Comparison of ENCODE assay signal across 7 mouse cellular contexts in genomic region chr11:97279405-97280215, GRCm38 (mm10). TPM values are rescaled to one million over a fixed set of nuclear protein-coding genes. Genes with fewer than 3 reads are reported as not detected.
A peak's percentile ranks its signal among the peaks of the same experiment; 100 is the strongest.
DNase-seq lines count a peak whose midpoint lies in the region; ATAC-seq lines count a peak whose summit lies in the region.

No protein-coding gene starts in this region.

- DNase-seq in cerebellum, postnatal 36 days = peak; percentile 37 to 39
- DNase-seq in gastrocnemius, adult 18-20 months (ENCODE audit: low spot score) = peak; percentile 37
- peak; percentile 33 to 41 for DNase-seq in left cerebral cortex, adult 8-10 months (ENCODE audit: low spot score in 2 of 2)
- peak; percentile 77 to 78 for DNase-seq in right cerebral cortex, postnatal 10 days (ENCODE audit: low spot score in 2 of 2)

- peak overlapping the region; percentile 100 for H3K9ac ChIP-seq in hindbrain, embryonic 16.5 days (ENCODE audit: low read depth, low read length)

- 1% methylated on average over 36 of the region's 64 CpGs for WGBS in hindbrain, embryonic 16.5 days

- H3K4me3 ChIP-seq in hindbrain, embryonic 16.5 days (ENCODE audit: low read length) = peak overlapping the region; percentile 100

- peak overlapping the region; percentile 99 for H3K27ac ChIP-seq in hindbrain, embryonic 16.5 days (ENCODE audit: low read depth, low read length)

- no peaks in the 10 kb centered on the region for H3K9me3 ChIP-seq in hindbrain, embryonic 16.5 days (ENCODE audit: control insufficient read depth, low read length)

- H3K36me3 ChIP-seq in hindbrain, embryonic 16.5 days (ENCODE audit: control insufficient read depth, insufficient read depth, low read length) = no peaks in the 10 kb centered on the region

- H3K4me2 ChIP-seq in hindbrain, embryonic 16.5 days (ENCODE audit: low read length) = peak overlapping the region; percentile 77

- H3K27me3 ChIP-seq in hindbrain, embryonic 16.5 days (replicated peaks; ENCODE audit: control insufficient read depth, insufficient read depth, low read length) = no peaks in the 10 kb centered on the region

- ATAC-seq in activated CD4-positive, CD25-positive, alpha-beta regulatory T cell, adult 4 months = peak; percentile 27
- ATAC-seq in hindbrain, embryonic 16.5 days = peak; percentile 88
- peak; percentile 45 for ATAC-seq in megakaryocyte, adult 5-6 weeks (ENCODE audit: poor library complexity, severe bottlenecking)

- peaks cover 24% of the 10 kb centered on the region for H3K4me1 ChIP-seq in hindbrain, embryonic 16.5 days (ENCODE audit: control insufficient read depth, insufficient read depth, low read depth, low read length)

RNA-seq across cellular contexts. Expression of gene Npepps, which starts 0.8 kb away (rescaled TPM):
- 10 to 100 TPM; 36.1 to 43.0 TPM for polyA plus RNA-seq in activated CD4-positive, CD25-positive, alpha-beta regulatory T cell, adult 4 months (2017; shearing (Covaris generic))
- 10 to 100 TPM; 56.4 to 67.9 TPM for total RNA-seq in gastrocnemius, adult 18-20 months (2021)
- polyA plus RNA-seq in hindbrain, embryonic 16.5 days (2015; fragmentation: Nextera tagmentation; extraction: Ambion mirVana) = 142 and 155 TPM in 2 replicates
- total RNA-seq in left cerebral cortex, adult 8-10 months (2022) = 100 to 1,000 TPM; 139 to 152 (median 146) TPM
- 39.3 and 45.0 TPM in 2 replicates for total RNA-seq in megakaryocyte, adult 5-6 weeks (2015)
- 32.3 and 41.5 TPM in 2 replicates for total RNA-seq in megakaryocyte, adult 5-6 weeks (2017)

RNA-seq across cellular contexts. Expression of gene Mrpl45, which starts 35.9 kb away (rescaled TPM):
- 10 to 100 TPM; 44.6 to 48.7 TPM for polyA plus RNA-seq in activated CD4-positive, CD25-positive, alpha-beta regulatory T cell, adult 4 months (2017; shearing (Covaris generic))
- total RNA-seq in gastrocnemius, adult 18-20 months (2021) = 10 to 100 TPM; 33.6 to 39.0 TPM
- polyA plus RNA-seq in hindbrain, embryonic 16.5 days (2015; fragmentation: Nextera tagmentation; extraction: Ambion mirVana) = 38.2 and 39.5 TPM in 2 replicates
- total RNA-seq in left cerebral cortex, adult 8-10 months (2022) = 10 to 100 TPM; 22.5 to 27.2 (median 24.9) TPM
- 17.2 and 19.8 TPM in 2 replicates for total RNA-seq in megakaryocyte, adult 5-6 weeks (2015)
- total RNA-seq in megakaryocyte, adult 5-6 weeks (2017) = 8.2 and 15.2 TPM in 2 replicates

Comparison
In these comparisons a context has a peak if more than half of its experiments do, and no peak if none do; other contexts are left out.
1. Peak in every context shown above with its lines: DNase-seq, ATAC-seq, H3K4me3 ChIP-seq and H3K27ac ChIP-seq.
2. ATAC-seq: peak in every context shown above with its lines; median percentile 88 in hindbrain, embryonic 16.5 days; 45 in megakaryocyte, adult 5-6 weeks; 27 in activated CD4-positive, CD25-positive, alpha-beta regulatory T cell, adult 4 months.